Mouse (Mus musculus): Measurements from ENCODE around the gene Ccdc51. TPM values are rescaled to one million over a fixed set of nuclear protein-coding genes. Genes with fewer than 3 reads are reported as not detected.

Ccdc51 gene
- polyA plus RNA-seq, 1 experiment from 2014 or later, result 11.3 TPM

- peak overlapping the region; percentile 31 for H3K9ac ChIP-seq
Measured at GRCm38 (mm10) chr9:109055271-109056030, 26.8 kb upstream of the Ccdc51 start.

DNA sequence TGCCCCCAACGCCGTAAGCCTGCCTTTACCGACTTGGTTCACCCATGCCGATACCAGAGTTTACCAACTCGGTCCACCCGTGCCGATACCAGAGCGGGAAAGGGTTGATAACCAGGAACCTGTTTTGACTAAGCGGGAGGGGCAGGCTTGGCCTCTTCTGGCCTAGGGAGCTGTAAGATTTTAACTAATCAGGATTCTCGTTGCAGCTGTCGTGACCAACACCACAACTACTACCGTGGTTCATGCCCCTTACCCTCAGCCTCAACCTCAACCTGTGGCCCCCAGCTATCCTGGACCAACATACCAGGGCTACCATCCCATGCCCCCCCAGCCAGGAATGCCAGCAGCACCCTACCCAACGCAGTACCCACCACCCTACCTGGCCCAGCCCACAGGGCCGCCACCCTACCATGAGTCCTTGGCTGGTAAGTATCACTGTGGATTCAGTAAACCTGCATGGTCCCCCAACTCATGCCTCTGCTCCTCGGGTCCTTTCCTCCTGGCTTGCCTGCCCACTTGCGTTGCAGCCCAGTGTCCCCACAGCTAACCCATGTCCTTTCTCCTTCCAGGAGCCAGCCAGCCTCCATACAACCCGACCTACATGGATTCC, 26.1 kb upstream of the Ccdc51 start:
- Histone ChIP-seq H3K27ac (no peak overlapping the region), H3K9ac (no peak overlapping the region), H3K4me3 (replicated peaks; ENCODE audit: low read length) (no peak overlapping the region), H3K36me3 (replicated peaks; ENCODE audit: control insufficient read depth, insufficient read depth) (peaks cover 49% of the 10 kb centered on the region), H3K27me3 (ENCODE audit: control insufficient read depth, insufficient read depth, low read length) (no peaks in the 10 kb centered on the region), H3K9me3 (ENCODE audit: control insufficient read depth, low read length) (no peaks in the 10 kb centered on the region), H3K4me2 (replicated peaks) (no peak overlapping the region), H3K4me1 (replicated peaks; ENCODE audit: control insufficient read depth, insufficient read depth, low read length) (peaks cover 17% of the 10 kb centered on the region)
- ATAC-seq (ENCODE audit: low FRiP score) (no peak), DNase-seq (ENCODE audit: low spot score) (no peak)
- 94% methylated on average over 17 of the region's 17 CpGs for WGBS

More at GRCm38 (mm10) chr9:109055271-109056030, 26.8 kb upstream of the Ccdc51 start:
- H3K4me3 ChIP-seq (replicated peaks; ENCODE audit: low read length), result peak overlapping the region; percentile 25
- ATAC-seq (ENCODE audit: low FRiP score) (no peak), DNase-seq (ENCODE audit: low spot score) (no peak)
- H3K36me3 ChIP-seq (replicated peaks; ENCODE audit: control insufficient read depth, insufficient read depth), result peaks cover 43% of the 10 kb centered on the region
- peaks cover 17% of the 10 kb centered on the region for H3K4me1 ChIP-seq (replicated peaks; ENCODE audit: control insufficient read depth, insufficient read depth, low read length)
- H3K27me3 ChIP-seq (ENCODE audit: control insufficient read depth, insufficient read depth, low read length), result no peaks in the 10 kb centered on the region
- H3K27ac ChIP-seq, result peak overlapping the region; percentile 43
- H3K4me2 ChIP-seq (replicated peaks), result peak overlapping the region; percentile 50
- no peaks in the 10 kb centered on the region for H3K9me3 ChIP-seq (ENCODE audit: control insufficient read depth, low read length)
- 94% methylated on average over 12 of the region's 12 CpGs for WGBS

GRCm38 (mm10) chr9:109056916-109057315, 25.4 kb upstream of the Ccdc51 start:
- H3K27me3 ChIP-seq (ENCODE audit: control insufficient read depth, insufficient read depth, low read length), result no peaks in the 10 kb centered on the region
- ATAC-seq (ENCODE audit: low FRiP score) (no peak), DNase-seq (ENCODE audit: low spot score) (no peak)
- H3K27ac ChIP-seq, result no peak overlapping the region
- no peaks in the 10 kb centered on the region for H3K9me3 ChIP-seq (ENCODE audit: control insufficient read depth, low read length)
- 91% methylated on average over 4 of the region's 4 CpGs for WGBS
- peaks cover 50% of the 10 kb centered on the region for H3K36me3 ChIP-seq (replicated peaks; ENCODE audit: control insufficient read depth, insufficient read depth)
- H3K9ac ChIP-seq, result no peak overlapping the region
- H3K4me2 ChIP-seq (replicated peaks), result no peak overlapping the region
- peaks cover 17% of the 10 kb centered on the region for H3K4me1 ChIP-seq (replicated peaks; ENCODE audit: control insufficient read depth, insufficient read depth, low read length)
- no peak overlapping the region for H3K4me3 ChIP-seq (replicated peaks; ENCODE audit: low read length)

DNA sequence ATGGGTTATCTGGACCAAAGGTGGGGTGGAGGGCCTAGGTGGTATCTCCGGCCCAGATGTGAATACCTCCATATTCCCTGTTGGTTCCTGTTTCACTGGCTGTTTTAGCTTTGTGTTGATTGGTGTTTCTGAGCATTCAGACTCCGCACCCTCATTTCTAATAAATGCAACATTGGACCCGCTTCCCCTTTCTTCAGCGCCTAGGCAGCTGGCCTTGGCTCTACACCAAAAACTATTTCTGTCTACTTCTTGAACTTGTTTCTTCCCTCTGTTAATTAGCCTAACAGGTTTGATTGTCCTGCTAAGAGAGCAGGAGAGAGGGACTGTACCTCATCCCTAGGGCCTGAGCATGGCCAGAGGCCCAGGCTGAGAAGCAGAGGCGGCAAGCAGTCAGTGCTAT, 24.8 kb upstream of the Ccdc51 start:
- Histone ChIP-seq H3K36me3 (replicated peaks; ENCODE audit: control insufficient read depth, insufficient read depth) (peaks cover 57% of the 10 kb centered on the region), H3K9me3 (ENCODE audit: control insufficient read depth, low read length) (no peaks in the 10 kb centered on the region), H3K4me3 (replicated peaks; ENCODE audit: low read length) (no peak overlapping the region), H3K27ac (no peak overlapping the region), H3K9ac (no peak overlapping the region), H3K27me3 (ENCODE audit: control insufficient read depth, insufficient read depth, low read length) (no peaks in the 10 kb centered on the region), H3K4me1 (replicated peaks; ENCODE audit: control insufficient read depth, insufficient read depth, low read length) (peaks cover 17% of the 10 kb centered on the region), H3K4me2 (replicated peaks) (no peak overlapping the region)
- ATAC-seq (ENCODE audit: low FRiP score) (no peak), DNase-seq (ENCODE audit: low spot score) (no peak)
- WGBS, result 94% methylated on average over 5 of the region's 5 CpGs

DNA sequence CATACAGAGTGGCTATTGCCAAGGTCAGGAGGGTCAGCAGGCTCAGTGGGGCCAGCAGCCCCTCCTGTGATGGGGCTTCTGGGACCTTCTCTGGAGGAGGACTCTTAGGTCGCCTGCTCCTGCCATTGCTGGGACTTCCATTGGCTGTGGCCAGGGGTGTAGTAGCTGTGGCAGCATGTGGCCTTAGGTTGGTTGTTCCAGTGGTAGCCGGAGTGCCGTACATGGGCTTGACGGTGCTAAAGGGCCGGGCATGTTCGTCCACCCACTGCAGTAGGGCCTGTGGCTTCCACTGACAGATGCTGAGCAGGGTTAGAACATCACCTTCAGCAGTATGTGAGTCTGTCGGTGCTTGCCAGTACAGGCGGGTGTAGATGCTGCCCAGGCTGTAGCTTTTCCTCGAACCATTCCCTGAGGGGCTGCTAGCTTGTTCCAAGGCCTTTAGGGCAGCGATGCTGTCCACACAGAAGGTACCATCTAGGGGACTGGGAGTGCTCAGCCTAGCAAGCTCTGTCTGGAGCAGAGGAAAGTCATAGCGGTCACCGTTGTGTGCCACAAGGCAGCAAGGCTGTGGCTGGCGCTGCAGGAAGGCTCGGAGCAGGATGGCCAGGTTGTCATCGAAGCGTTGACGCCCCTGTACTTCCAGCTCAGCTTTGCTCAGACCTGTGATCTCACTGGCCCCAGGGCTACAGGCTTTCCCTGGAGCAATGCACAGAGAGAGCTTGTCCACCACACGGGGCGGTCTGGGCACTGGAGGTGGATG, 24.1 kb upstream of the Ccdc51 start:
- no peak for ATAC-seq (ENCODE audit: low FRiP score)
- Histone ChIP-seq H3K4me2 (replicated peaks) (peak overlapping the region; percentile 61; the same call in 1 of the 2 replicates), H3K27ac (peak overlapping the region; percentile 82; the same call in 1 of the 2 replicates), H3K36me3 (replicated peaks; ENCODE audit: control insufficient read depth, insufficient read depth) (peaks cover 63% of the 10 kb centered on the region), H3K27me3 (ENCODE audit: control insufficient read depth, insufficient read depth, low read length) (no peaks in the 10 kb centered on the region), H3K9ac (no peak overlapping the region), H3K4me3 (replicated peaks; ENCODE audit: low read length) (no peak overlapping the region), H3K4me1 (replicated peaks; ENCODE audit: control insufficient read depth, insufficient read depth, low read length) (peaks cover 17% of the 10 kb centered on the region), H3K9me3 (ENCODE audit: control insufficient read depth, low read length) (no peaks in the 10 kb centered on the region)
- DNase-seq (ENCODE audit: low spot score), result no peak
- WGBS, result 94% methylated on average over 19 of the region's 19 CpGs

DNA sequence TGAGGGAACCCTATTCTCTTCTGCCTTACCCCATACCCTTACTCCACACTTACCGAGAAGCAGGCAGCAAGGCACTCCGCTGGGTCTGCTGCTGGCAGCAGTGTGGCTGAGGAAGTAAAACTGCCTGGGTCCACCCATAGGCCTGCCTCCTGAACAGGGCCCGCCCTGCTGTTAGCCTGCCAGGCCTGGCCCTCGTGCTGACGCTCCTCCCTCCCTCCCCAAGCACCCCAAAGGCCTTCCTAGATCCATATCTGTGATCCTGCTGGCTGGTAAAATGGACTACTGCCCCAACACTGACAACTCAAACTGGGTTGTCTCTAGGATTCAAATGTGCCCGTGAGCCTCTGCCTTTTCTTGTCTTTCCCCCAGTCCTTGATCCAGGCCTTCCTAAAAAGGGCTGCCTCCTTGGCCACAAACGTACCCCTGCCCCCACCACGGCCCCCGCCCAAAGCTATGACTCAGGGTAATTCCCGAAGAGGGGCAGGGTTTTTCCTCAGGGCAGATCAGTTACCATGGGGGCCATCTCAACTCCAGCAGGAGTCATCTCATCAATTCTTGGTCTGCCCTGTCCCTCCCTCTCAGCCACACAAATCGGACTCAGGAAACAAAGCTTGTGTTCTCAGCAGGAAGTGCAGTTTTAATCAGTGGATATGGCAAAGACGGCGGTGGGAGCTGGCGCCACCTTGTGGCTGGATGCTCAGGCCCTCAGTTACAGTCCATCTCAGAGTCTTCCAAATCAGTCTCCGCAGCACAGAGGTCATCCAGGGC, 23.0 kb upstream of the Ccdc51 start, which contains the start of gene Trex1:
Gene Trex1, minus strand, starts transcription at position 599 of the 768 bp plus-strand sequence.
- WGBS, result 29% methylated on average over 15 of the region's 15 CpGs
- Histone ChIP-seq H3K9me3 (ENCODE audit: control insufficient read depth, low read length) (no peaks in the 10 kb centered on the region), H3K36me3 (replicated peaks; ENCODE audit: control insufficient read depth, insufficient read depth) (peaks cover 74% of the 10 kb centered on the region)

GRCm38 (mm10) chr9:109060184-109060897, 22.0 kb upstream of the Ccdc51 start:
- WGBS, result 92% methylated on average over 16 of the region's 16 CpGs
- Histone ChIP-seq H3K27me3 (ENCODE audit: control insufficient read depth, insufficient read depth, low read length) (no peaks in the 10 kb centered on the region), H3K36me3 (replicated peaks; ENCODE audit: control insufficient read depth, insufficient read depth) (peaks cover 85% of the 10 kb centered on the region), H3K4me3 (replicated peaks; ENCODE audit: low read length) (no peak overlapping the region), H3K4me2 (replicated peaks) (no peak overlapping the region), H3K9ac (no peak overlapping the region), H3K27ac (no peak overlapping the region), H3K4me1 (replicated peaks; ENCODE audit: control insufficient read depth, insufficient read depth, low read length) (peaks cover 13% of the 10 kb centered on the region), H3K9me3 (ENCODE audit: control insufficient read depth, low read length) (no peaks in the 10 kb centered on the region)
- no peak for DNase-seq (ENCODE audit: low spot score)
- ATAC-seq (ENCODE audit: low FRiP score), result 0 out of 2 replicates have a peak, but pooled peaks have one; percentile 15

More for the DNA sequence above, 23.0 kb upstream of the Ccdc51 start, which contains the start of gene Trex1:
- H3K4me1 ChIP-seq (replicated peaks; ENCODE audit: control insufficient read depth, insufficient read depth, low read length), result peaks cover 17% of the 10 kb centered on the region
- H3K4me3 ChIP-seq (replicated peaks; ENCODE audit: low read length), result peak within 1 kb of the TSS; percentile 32
- ATAC-seq (ENCODE audit: low FRiP score), result peak; percentile 65
- H3K27ac ChIP-seq, result peak within 1 kb of the TSS; percentile 82
- peak within 1 kb of the TSS; percentile 61 for H3K4me2 ChIP-seq (replicated peaks)
- H3K9ac ChIP-seq, result peak within 1 kb of the TSS; percentile 64
- DNase-seq (ENCODE audit: low spot score), result peak; percentile 80
- H3K27me3 ChIP-seq (ENCODE audit: control insufficient read depth, insufficient read depth, low read length), result no peaks in the 10 kb centered on the region

- 91% methylated on average over 5 of the region's 5 CpGs for WGBS
- Histone ChIP-seq H3K4me2 (replicated peaks) (no peak overlapping the region), H3K9me3 (ENCODE audit: control insufficient read depth, low read length) (no peaks in the 10 kb centered on the region), H3K27ac (no peak overlapping the region), H3K9ac (no peak overlapping the region), H3K4me3 (replicated peaks; ENCODE audit: low read length) (no peak overlapping the region), H3K27me3 (ENCODE audit: control insufficient read depth, insufficient read depth, low read length) (no peaks in the 10 kb centered on the region), H3K36me3 (replicated peaks; ENCODE audit: control insufficient read depth, insufficient read depth) (peaks cover 90% of the 10 kb centered on the region), H3K4me1 (replicated peaks; ENCODE audit: control insufficient read depth, insufficient read depth, low read length) (peaks cover 11% of the 10 kb centered on the region; the same call in 1 of the 2 replicates)
- DNase-seq (ENCODE audit: low spot score) (no peak), ATAC-seq (ENCODE audit: low FRiP score) (no peak)
Measured at GRCm38 (mm10) chr9:109060898-109061295, 21.4 kb upstream of the Ccdc51 start.

All from hindbrain, embryonic 14.5 days (tissue).